Mouse (Mus musculus) adrenal gland, postnatal 4 days (tissue): ENCODE measurements around the gene Lrcol1. TPM values are rescaled to one million over a fixed set of nuclear protein-coding genes. Genes with fewer than 3 reads are reported as not detected.

Experiments used
- DNase-seq, 2 experiments: peaks; one replicate each; pipeline ENCODE4 v3.0.0; 2021 to 2022; ENCODE audit warnings: low spot score in 2 of 2, mixed read lengths in 2 of 2
- long read RNA-seq, 2 experiments: library from polyadenylated mRNA; stranded (forward); transcript quantifications; one replicate each; pipeline ENCODE4 v2.0.0; 2021
- total RNA-seq, 2 experiments: library from RNA; stranded (reverse); gene quantifications; 2 replicates each; pipeline ENCODE4 v1.2.3; 2021

Gene Lrcol1
- total RNA-seq, result not detected
- long read RNA-seq, experiment 1, result 0 reads
- long read RNA-seq, experiment 2, result 0 reads

- DNase-seq, result no peak
Measured at GRCm38 (mm10) chr5:110344524-110344923, at the start of gene Lrcol1. TSS of gene Lrcol1 (plus strand) at chr5:110344730.

GRCm38 (mm10) chr5:110296637-110297036, 47.9 kb upstream of the Lrcol1 start:
- no peak for DNase-seq

GRCm38 (mm10) chr5:110300591-110300990, 43.9 kb upstream of the Lrcol1 start:
- DNase-seq, result no peak

GRCm38 (mm10) chr5:110308861-110309260, 35.7 kb upstream of the Lrcol1 start:
- no peak for DNase-seq

- no peak for DNase-seq
Measured at GRCm38 (mm10) chr5:110313127-110313526, 31.4 kb upstream of the Lrcol1 start.

- DNase-seq, result no peak
Measured at GRCm38 (mm10) chr5:110330508-110330907, 14.0 kb upstream of the Lrcol1 start.

- DNase-seq, result no peak
Measured at GRCm38 (mm10) chr5:110338792-110339191, 5.7 kb upstream of the Lrcol1 start.

GRCm38 (mm10) chr5:110342648-110343284, 1.8 kb upstream of the Lrcol1 start, which contains the start of gene P2rx2:
TSS of gene P2rx2 (minus strand) at chr5:110343212.
- DNase-seq, result peak in 1 of 2 experiments; percentile 15

GRCm38 (mm10) chr5:110345553-110345952, 1.0 kb downstream of the Lrcol1 start:
- DNase-seq, result no peak

GRCm38 (mm10) chr5:110347006-110347405, 2.5 kb downstream of the Lrcol1 start:
- DNase-seq, result no peak

- no peak for DNase-seq
Measured at GRCm38 (mm10) chr5:110354716-110355115, 10.2 kb downstream of the Lrcol1 start.

GRCm38 (mm10) chr5:110357531-110358179, 13.1 kb downstream of the Lrcol1 start:
- peak; percentile 56 to 62 for DNase-seq

- DNase-seq, result no peak
Measured at GRCm38 (mm10) chr5:110361465-110361864, 16.9 kb downstream of the Lrcol1 start.

GRCm38 (mm10) chr5:110362813-110363178, 18.3 kb downstream of the Lrcol1 start:
- DNase-seq, result no peak

- peak; percentile 56 to 62 for DNase-seq
Measured at GRCm38 (mm10) chr5:110363179-110363821, 18.8 kb downstream of the Lrcol1 start.

- no peak for DNase-seq
Measured at GRCm38 (mm10) chr5:110363822-110364545, 19.5 kb downstream of the Lrcol1 start.

- DNase-seq, result peak in 1 of 2 experiments; percentile 60
Measured at GRCm38 (mm10) chr5:110376802-110377433, 32.4 kb downstream of the Lrcol1 start.

- DNase-seq, result no peak
Measured at GRCm38 (mm10) chr5:110378181-110378583, 33.7 kb downstream of the Lrcol1 start.

- DNase-seq, result no peak
Measured at GRCm38 (mm10) chr5:110379086-110379485, 34.6 kb downstream of the Lrcol1 start.

GRCm38 (mm10) chr5:110379823-110380222, 35.3 kb downstream of the Lrcol1 start:
- no peak for DNase-seq

- DNase-seq, result no peak
Measured at GRCm38 (mm10) chr5:110384491-110384890, 40.0 kb downstream of the Lrcol1 start.
